Mouse (Mus musculus): Measurements from ENCODE around the gene Ambn. TPM values are rescaled to one million over a fixed set of nuclear protein-coding genes. Genes with fewer than 3 reads are reported as not detected.
"Not testable (repeated sequence)": the region's sequence is repeated elsewhere in the genome, so short reads cannot be mapped to it uniquely, and the experiment has no call there.

The Ambn gene
- polyA plus RNA-seq (2016; fragmentation: Nextera tagmentation; extraction: Ambion mirVana), result 0.10 and 0.38 TPM in 2 replicates

DNA sequence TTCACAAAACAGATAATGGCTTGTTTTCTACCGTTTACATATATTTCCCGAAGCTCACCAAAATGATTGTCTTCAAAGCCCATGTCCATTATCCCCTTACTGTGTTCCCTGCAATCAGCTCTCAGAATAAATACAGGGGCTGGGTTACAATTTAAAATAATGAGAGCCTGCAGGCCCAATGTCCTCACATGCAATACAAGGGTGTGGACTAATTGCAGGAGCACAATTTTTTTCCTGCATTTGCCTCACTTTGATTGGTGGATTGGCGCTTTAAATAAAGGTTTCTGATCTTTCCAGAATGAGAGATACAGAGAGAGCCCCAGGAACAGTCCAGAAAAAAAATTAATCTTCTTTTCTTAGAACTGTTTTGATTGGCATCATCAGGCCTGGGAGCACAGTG lies at the start of gene Ambn:
Gene Ambn (plus strand): TSS at position 301 of the 400 bp plus-strand sequence.
- DNase-seq (ENCODE audit: low spot score), result no peak
- H3K4me3 ChIP-seq, result no peak within 1 kb of the TSS
- H3K4me1 ChIP-seq, result no peaks in the 10 kb centered on the region
- H3K27me3 ChIP-seq (ENCODE audit: low read depth, poor library complexity, severe bottlenecking), result no peaks in the 10 kb centered on the region
- no peaks in the 10 kb centered on the region for H3K9me3 ChIP-seq (replicated peaks)
- H3K27ac ChIP-seq, result no peak within 1 kb of the TSS
- H3K36me3 ChIP-seq, result no peaks in the 10 kb centered on the region
- whole genome bisulfite sequencing, result 91% methylated on average over 3 of the region's 3 CpGs

DNA sequence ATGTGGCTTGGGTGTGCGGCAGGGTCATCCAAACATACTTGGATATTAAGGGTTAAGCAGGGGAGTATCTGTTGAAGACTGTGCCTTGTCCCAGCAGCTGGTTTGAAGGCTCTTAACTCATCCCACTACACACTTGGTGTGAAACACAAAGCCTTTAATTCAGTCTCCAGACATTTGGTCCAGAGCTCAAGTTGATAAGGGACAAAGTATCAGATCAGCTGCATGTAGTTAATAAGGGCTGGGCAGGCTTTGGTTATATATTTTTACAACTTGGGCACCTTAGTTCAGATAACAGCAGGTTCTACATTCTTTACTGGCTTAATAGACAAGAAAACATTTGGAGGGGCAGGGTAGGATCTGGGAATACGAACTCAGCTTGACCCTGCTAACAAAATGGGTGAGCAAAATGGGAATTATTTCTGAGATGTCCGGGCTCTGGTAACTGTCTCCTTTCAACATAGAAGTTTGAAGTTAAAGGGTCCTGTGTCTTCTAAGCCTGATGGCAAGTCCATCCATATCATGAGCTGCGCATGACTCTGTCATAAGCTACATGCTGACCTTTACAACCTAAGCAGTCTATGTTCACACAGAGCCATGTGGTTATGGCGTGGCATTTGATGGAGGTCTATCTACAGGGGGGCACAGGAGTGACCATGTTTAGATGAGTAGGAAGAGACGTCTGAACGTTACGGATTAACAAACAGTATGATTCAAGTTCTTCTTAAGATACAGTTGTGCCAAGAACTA lies 35.3 kb upstream of the Ambn start:
- Histone ChIP-seq H3K27me3 (ENCODE audit: low read depth, poor library complexity, severe bottlenecking) (no peaks in the 10 kb centered on the region), H3K4me1 (no peaks in the 10 kb centered on the region), H3K4me3 (no peak overlapping the region), H3K36me3 (no peaks in the 10 kb centered on the region), H3K27ac (no peak overlapping the region), H3K9me3 (replicated peaks) (no peaks in the 10 kb centered on the region)
- DNase-seq (ENCODE audit: low spot score), result no peak
- 91% methylated on average over 8 of the region's 8 CpGs for whole genome bisulfite sequencing

DNA sequence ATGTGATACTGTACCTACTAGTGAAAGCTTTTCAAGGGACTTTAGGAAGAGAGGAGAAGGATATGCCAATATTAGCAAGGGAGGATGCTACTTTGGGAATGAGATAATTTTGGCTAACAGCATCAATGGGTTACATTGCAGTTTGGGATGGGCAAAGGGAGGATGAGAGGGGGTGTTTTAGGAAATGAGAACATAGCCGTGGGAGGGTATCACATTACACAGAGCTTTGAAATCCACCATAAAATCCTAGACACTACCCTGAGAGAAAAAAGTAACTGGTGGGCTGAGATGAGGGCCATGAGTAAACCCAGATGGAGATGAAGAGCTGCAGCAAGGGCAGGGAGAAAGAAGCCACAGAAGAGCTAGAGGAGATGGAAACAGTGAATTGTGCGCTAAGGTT lies 30.9 kb upstream of the Ambn start:
- WGBS, result 53% methylated on average over 2 of the region's 2 CpGs
- H3K9me3 ChIP-seq (replicated peaks), result not testable (repeated sequence)

DNA sequence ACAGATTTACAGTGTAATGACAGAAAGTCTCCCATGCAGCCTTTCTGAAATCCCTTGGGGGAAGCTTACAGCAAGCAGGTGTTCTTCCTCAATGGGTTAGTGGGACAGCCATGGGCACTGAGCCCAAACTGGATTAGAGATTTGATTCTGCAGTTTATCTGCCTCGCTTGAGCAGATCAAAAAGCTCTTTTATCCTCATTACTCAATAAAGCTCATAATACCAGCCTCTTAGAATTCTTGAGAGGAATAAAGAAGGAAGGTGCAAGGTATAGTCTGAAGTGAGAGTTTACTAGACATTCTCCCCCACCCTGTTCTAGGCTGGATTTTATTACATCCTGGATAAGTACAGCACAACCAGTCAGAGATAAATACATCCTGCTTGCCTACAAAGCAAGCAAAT lies 29.0 kb upstream of the Ambn start:
- no peaks in the 10 kb centered on the region for H3K9me3 ChIP-seq (replicated peaks)
- no peaks in the 10 kb centered on the region for H3K36me3 ChIP-seq
- H3K27me3 ChIP-seq (ENCODE audit: low read depth, poor library complexity, severe bottlenecking), result no peaks in the 10 kb centered on the region
- DNase-seq (ENCODE audit: low spot score), result no peak
- H3K4me3 ChIP-seq, result no peak overlapping the region
- 71% methylated on average over 1 of the region's 1 CpGs for WGBS
- H3K27ac ChIP-seq, result no peak overlapping the region
- no peaks in the 10 kb centered on the region for H3K4me1 ChIP-seq

More for the DNA sequence above, 30.9 kb upstream of the Ambn start:
- H3K36me3 ChIP-seq; H3K4me3 ChIP-seq; H3K4me1 ChIP-seq; H3K27me3 ChIP-seq (ENCODE audit: low read depth, poor library complexity, severe bottlenecking); DNase-seq (ENCODE audit: low spot score); H3K27ac ChIP-seq: not testable (repeated sequence)

GRCm38 (mm10) chr5:88467471-88467870 lies 11.7 kb downstream of the Ambn start:
- WGBS, result 89% methylated on average over 2 of the region's 2 CpGs

DNA sequence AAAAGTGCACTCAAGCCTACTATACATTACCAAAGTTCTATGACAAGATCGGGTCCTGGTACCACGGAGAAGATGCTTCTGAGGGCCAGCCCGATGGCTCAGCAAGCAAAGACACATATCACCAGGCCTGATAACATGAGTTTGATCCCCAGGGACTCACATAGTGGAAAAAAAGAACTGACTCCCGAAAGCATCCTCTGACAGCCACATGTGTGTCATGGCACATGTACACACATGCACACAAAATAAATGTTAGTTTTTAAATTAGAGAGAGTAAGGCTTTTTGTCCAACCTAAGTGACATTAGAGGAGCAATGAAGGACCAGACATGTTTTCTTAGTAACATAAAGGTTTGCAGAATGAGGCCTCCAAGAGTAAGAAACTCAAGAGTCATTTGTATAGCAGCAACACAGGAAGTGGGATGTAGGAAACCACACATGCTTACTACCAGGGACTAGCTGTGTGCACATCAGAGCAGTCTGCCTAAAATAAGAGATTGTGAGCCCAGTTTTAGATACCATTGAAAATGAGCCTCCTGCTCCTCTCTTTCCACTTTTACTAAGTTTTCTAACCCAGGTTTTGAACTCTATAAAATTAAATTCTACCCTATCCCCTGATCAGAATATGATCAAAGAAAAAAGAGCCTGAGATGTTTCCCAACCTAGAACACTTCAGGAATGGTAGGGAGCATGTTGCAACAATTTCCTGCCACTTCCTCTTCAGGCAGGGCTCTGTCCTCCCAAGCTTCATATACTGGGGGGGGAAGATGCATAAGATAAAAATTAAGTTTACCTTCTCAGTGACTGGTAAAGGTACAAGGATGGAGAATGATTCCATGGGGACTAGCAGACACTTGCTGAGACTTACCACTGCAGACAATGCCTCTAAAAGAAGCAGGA lies 13.3 kb downstream of the Ambn start:
- DNase-seq (ENCODE audit: low spot score), result no peak
- H3K4me1 ChIP-seq, result no peaks in the 10 kb centered on the region

More at GRCm38 (mm10) chr5:88467471-88467870, 11.7 kb downstream of the Ambn start:
- no peaks in the 10 kb centered on the region for H3K9me3 ChIP-seq (replicated peaks)
- H3K4me3 ChIP-seq, result no peak overlapping the region
- no peaks in the 10 kb centered on the region for H3K4me1 ChIP-seq
- no peak for DNase-seq (ENCODE audit: low spot score)
- no peaks in the 10 kb centered on the region for H3K27me3 ChIP-seq (ENCODE audit: low read depth, poor library complexity, severe bottlenecking)
- H3K27ac ChIP-seq, result no peak overlapping the region
- H3K36me3 ChIP-seq, result no peaks in the 10 kb centered on the region

GRCm38 (mm10) chr5:88487675-88488074 lies 31.9 kb downstream of the Ambn start, which contains the start of gene Enam:
Gene Enam, plus strand, starts transcription at chr5:88487975.
- Histone ChIP-seq H3K27me3 (ENCODE audit: low read depth, poor library complexity, severe bottlenecking) (no peaks in the 10 kb centered on the region), H3K36me3 (no peaks in the 10 kb centered on the region), H3K27ac (no peak within 1 kb of the TSS), H3K4me1 (no peaks in the 10 kb centered on the region), H3K9me3 (replicated peaks) (no peaks in the 10 kb centered on the region), H3K4me3 (no peak within 1 kb of the TSS)
- DNase-seq (ENCODE audit: low spot score), result no peak

More for the DNA sequence above, 13.3 kb downstream of the Ambn start:
- no peak overlapping the region for H3K27ac ChIP-seq
- H3K27me3 ChIP-seq (ENCODE audit: low read depth, poor library complexity, severe bottlenecking), result no peaks in the 10 kb centered on the region
- no peaks in the 10 kb centered on the region for H3K9me3 ChIP-seq (replicated peaks)
- H3K36me3 ChIP-seq, result no peaks in the 10 kb centered on the region
- H3K4me3 ChIP-seq, result no peak overlapping the region
- WGBS, result 87% methylated on average over 4 of the region's 4 CpGs

DNA sequence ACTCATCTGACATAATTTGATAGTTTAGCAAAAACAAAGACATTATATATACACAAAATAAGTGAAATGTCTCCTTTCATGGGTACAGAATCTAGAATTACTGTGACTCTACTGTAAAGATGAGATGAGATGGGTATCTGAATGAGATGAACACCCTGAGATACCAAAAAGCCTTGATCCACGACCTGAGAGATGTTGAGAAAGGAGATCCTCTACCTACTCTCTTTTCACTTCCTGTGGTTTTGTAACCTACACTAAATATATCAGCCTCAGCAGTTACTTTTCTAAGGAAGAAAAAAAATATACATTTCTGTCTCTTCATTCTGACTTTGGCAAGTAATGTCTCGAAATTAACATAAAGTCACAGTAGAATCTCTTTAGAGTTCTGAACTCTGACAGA lies 33.2 kb downstream of the Ambn start:
- Histone ChIP-seq H3K9me3 (replicated peaks) (no peaks in the 10 kb centered on the region), H3K36me3 (no peaks in the 10 kb centered on the region), H3K4me3 (no peak overlapping the region), H3K4me1 (no peaks in the 10 kb centered on the region), H3K27ac (no peak overlapping the region), H3K27me3 (ENCODE audit: low read depth, poor library complexity, severe bottlenecking) (no peaks in the 10 kb centered on the region)
- WGBS, result 83% methylated on average over 2 of the region's 2 CpGs
- DNase-seq (ENCODE audit: low spot score), result no peak

DNA sequence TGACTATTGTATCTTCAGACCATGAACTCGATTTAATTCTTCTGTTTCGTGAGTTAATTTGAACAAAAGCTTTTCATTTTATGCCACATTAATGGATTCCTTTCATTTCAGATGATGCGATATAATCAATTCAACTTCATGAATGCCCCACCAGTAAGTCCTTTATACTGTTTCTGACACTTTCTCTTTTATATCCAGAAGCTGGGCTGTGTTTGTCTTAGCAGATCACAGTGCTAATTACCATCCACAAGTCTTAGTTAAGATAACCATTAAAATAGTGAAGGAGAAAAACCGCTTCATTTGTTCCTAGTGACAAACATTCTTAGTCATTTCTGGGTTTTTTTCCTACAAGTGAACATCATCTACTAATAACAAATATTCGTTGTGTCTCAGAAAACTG lies 35.3 kb downstream of the Ambn start:
- H3K27ac ChIP-seq, result no peak overlapping the region
- H3K27me3 ChIP-seq (ENCODE audit: low read depth, poor library complexity, severe bottlenecking), result no peaks in the 10 kb centered on the region
- no peaks in the 10 kb centered on the region for H3K4me1 ChIP-seq
- 86% methylated on average over 5 of the region's 5 CpGs for WGBS
- H3K36me3 ChIP-seq, result no peaks in the 10 kb centered on the region
- no peak overlapping the region for H3K4me3 ChIP-seq
- DNase-seq (ENCODE audit: low spot score), result no peak
- no peaks in the 10 kb centered on the region for H3K9me3 ChIP-seq (replicated peaks)

DNA sequence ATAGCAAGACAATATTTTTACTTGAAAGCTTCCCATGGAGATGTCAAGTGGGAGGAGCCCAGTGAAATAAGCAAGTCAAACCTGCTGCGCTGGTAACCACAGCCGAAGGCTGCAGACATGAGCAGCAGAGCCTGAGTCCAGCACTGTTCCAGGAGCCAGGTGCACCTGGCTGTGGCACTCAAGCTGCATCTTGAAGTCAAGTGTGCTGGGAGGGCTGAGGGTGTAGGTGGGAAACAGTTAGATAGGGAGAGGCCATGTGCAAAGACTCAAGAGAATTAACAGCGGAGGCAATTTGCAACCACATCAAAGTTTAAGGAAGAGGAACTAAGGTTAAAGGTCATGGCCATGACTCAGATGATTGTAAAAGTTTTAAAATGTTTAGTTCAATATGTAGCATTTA lies 44.0 kb downstream of the Ambn start:
- DNase-seq (ENCODE audit: low spot score), result no peak
- no peak overlapping the region for H3K4me3 ChIP-seq
- whole genome bisulfite sequencing, result 78% methylated on average over 3 of the region's 3 CpGs
- no peaks in the 10 kb centered on the region for H3K4me1 ChIP-seq
- no peaks in the 10 kb centered on the region for H3K27me3 ChIP-seq (ENCODE audit: low read depth, poor library complexity, severe bottlenecking)
- no peak overlapping the region for H3K27ac ChIP-seq
- no peaks in the 10 kb centered on the region for H3K36me3 ChIP-seq
- H3K9me3 ChIP-seq (replicated peaks), result no peaks in the 10 kb centered on the region

DNA sequence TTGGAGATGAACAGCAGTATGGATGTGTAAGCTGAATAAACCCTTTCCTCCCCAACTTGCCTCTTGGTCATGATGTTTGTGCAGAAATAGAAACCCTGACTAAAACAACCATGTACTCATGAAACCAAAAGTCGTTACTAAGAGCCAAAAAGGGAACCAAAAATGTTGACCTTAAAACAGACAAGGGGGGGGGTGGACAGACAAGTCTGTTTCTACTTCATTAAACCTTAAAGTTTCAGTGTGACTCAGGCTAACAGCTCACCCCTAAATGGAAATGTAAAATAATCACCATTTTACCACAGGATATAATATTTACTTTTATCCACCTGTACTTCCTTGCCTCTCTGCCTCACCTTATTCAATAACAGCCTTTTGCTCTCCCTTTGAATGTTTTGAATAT lies 52.8 kb downstream of the Ambn start:
- no peaks in the 10 kb centered on the region for H3K4me1 ChIP-seq
- H3K9me3 ChIP-seq (replicated peaks), result no peaks in the 10 kb centered on the region
- no peak overlapping the region for H3K4me3 ChIP-seq
- no peak for DNase-seq (ENCODE audit: low spot score)
- no peaks in the 10 kb centered on the region for H3K27me3 ChIP-seq (ENCODE audit: low read depth, poor library complexity, severe bottlenecking)
- 82% methylated on average over 1 of the region's 1 CpGs for WGBS
- H3K27ac ChIP-seq, result no peak overlapping the region
- no peaks in the 10 kb centered on the region for H3K36me3 ChIP-seq

DNA sequence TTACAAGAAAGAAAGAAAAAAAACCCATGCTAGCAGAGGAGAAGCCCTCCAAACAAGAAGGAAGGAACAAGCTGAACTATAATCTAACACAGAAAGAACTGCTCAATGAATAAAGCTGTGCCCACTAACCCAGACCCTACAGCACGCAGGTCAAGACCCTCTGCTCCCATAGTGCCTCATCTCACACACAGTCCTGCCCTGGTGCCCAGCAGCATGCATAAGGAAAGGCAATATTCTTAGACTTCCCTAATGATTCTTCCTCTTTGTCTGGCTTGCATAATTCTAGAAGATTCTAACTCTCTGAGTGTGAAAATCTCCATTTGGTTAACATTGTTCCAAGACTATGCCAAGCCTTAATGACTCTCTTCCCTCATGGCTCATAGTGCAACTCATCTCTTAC lies 53.2 kb downstream of the Ambn start:
- Histone ChIP-seq H3K27ac (no peak overlapping the region), H3K36me3 (no peaks in the 10 kb centered on the region), H3K27me3 (ENCODE audit: low read depth, poor library complexity, severe bottlenecking) (no peaks in the 10 kb centered on the region), H3K4me3 (no peak overlapping the region), H3K9me3 (replicated peaks) (no peaks in the 10 kb centered on the region), H3K4me1 (no peaks in the 10 kb centered on the region)
- no peak for DNase-seq (ENCODE audit: low spot score)
- WGBS, result 84% methylated on average over 1 of the region's 1 CpGs

All from limb, embryonic 10.5 days (tissue).